Mouse (Mus musculus) neural tube, embryonic 15.5 days (tissue): Measurements from ENCODE around the gene Tanc1. TPM values are rescaled to one million over a fixed set of nuclear protein-coding genes. Genes with fewer than 3 reads are reported as not detected.

Source experiments
- ATAC-seq: fragments of 200-750 bp; cut with Nextera tagmentation; 2 replicates; pipeline ENCODE4 v1.8.0; 2017; ENCODE audit warnings: mild to moderate bottlenecking, moderate TSS enrichment, moderate library complexity; ENCODE audit not compliant: low FRiP score
- H3K27ac ChIP-seq: fragments of 300-500 bp; sonication (generic); replicated peaks from 2 replicates; pipeline ENCODE4 v1.5.1; 2015; ENCODE audit warnings: mild to moderate bottlenecking, inconsistent platforms
- H3K27me3 ChIP-seq: fragments of 300-500 bp; sonication (generic); replicated peaks from 2 replicates; pipeline ENCODE4 v1.6.1; 2015; ENCODE audit warnings: inconsistent platforms
- H3K36me3 ChIP-seq: fragments of 300-500 bp; sonication (generic); 2 replicates; pipeline ENCODE4 v1.6.1; 2015; ENCODE audit warnings: inconsistent platforms
- H3K4me1 ChIP-seq: fragments of 300-500 bp; sonication (generic); 2 replicates; pipeline ENCODE4 v1.6.1; 2015; ENCODE audit warnings: inconsistent platforms
- H3K4me2 ChIP-seq: fragments of 300-500 bp; sonication (generic); 2 replicates; pipeline ENCODE4 v1.6.1; 2015; ENCODE audit warnings: inconsistent platforms, mild to moderate bottlenecking, moderate library complexity
- H3K4me3 ChIP-seq: fragments of 300-500 bp; sonication (generic); replicated peaks from 2 replicates; pipeline ENCODE4 v1.5.1; 2015; ENCODE audit warnings: mild to moderate bottlenecking, inconsistent platforms
- H3K9ac ChIP-seq: fragments of 300-500 bp; sonication (generic); replicated peaks from 2 replicates; pipeline ENCODE4 v1.6.1; 2015; ENCODE audit warnings: mild to moderate bottlenecking, inconsistent platforms
- H3K9me3 ChIP-seq: fragments of 300-500 bp; sonication (generic); replicated peaks from 2 replicates; pipeline ENCODE4 v1.6.1; 2016; ENCODE audit warnings: inconsistent platforms
- WGBS: fragments of 180-500 bp; shearing (Covaris S2); methylation state at CpG from one replicate; pipeline ENCODE4 v1.1.7; 2015; ENCODE audit warnings: mixed read lengths; 5-methylcytosine and 5-hydroxymethylcytosine counted together
- polyA plus RNA-seq: library from polyadenylated mRNA; unstranded; fragments of >200 nt; fragmentation: Nextera tagmentation; extraction: Ambion mirVana; gene quantifications from 2 replicates; pipeline ENCODE4 v1.2.1, GENCODE M21; 2015

Tanc1 gene
- polyA plus RNA-seq, 1 experiment from 2014 or later: 8.5 TPM

DNA sequence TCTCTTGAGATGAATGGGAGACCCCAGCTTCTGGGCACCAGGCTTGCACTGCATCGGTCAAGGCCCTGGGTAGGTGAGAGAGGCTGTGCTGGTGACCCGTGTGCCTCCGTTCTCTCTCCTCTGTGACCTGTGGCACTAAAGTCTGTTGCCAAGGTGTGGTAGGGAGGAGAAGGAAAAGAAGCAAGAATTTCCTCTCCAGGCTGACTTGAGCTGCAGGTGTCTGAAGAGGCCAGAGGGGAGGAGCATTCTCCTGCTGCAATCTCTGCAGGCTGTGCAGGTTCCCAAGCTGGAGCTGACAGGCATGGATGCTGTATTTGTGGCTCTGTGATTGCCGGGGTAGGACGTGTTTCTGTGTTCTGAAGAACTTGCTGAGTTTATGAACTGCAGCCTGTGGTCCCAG lies 163.3 kb downstream of the Tanc1 start:
- H3K9me3 ChIP-seq: no peaks in the 10 kb centered on the region
- no peak overlapping the region for H3K4me2 ChIP-seq
- no peak overlapping the region for H3K9ac ChIP-seq
- H3K4me3 ChIP-seq: no peak overlapping the region
- no peak for ATAC-seq
- H3K36me3 ChIP-seq: no peaks in the 10 kb centered on the region
- H3K27ac ChIP-seq: no peak overlapping the region
- 80% methylated on average over 5 of the region's 5 CpGs for WGBS
- no peaks in the 10 kb centered on the region for H3K27me3 ChIP-seq
- H3K4me1 ChIP-seq: peaks cover 38% of the 10 kb centered on the region

DNA sequence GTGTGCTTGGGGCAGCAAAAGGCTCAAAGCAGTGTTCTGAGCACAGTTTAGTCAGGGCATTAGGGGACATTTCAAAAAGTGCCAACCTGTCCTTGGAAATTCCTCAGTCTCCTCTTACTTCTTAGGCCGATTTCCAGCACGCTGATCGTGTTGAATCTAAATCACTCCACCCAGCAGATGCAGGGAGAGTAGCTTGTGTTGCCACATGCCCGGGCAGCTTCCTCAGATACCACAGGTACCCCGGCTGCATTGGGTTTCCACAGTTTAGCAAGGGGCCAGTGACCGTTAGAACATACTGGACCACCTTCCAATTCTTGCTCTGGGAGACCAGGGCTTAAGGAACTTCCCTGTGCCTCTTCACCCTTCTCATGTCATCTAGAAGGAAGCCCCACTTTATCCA lies 164.0 kb downstream of the Tanc1 start:
- Histone ChIP-seq H3K27ac (no peak overlapping the region), H3K36me3 (no peaks in the 10 kb centered on the region), H3K4me1 (peaks cover 34% of the 10 kb centered on the region), H3K9me3 (no peaks in the 10 kb centered on the region), H3K27me3 (no peaks in the 10 kb centered on the region), H3K4me2 (no peak overlapping the region), H3K9ac (no peak overlapping the region), H3K4me3 (no peak overlapping the region)
- WGBS: 87% methylated on average over 6 of the region's 6 CpGs
- no peak for ATAC-seq

DNA sequence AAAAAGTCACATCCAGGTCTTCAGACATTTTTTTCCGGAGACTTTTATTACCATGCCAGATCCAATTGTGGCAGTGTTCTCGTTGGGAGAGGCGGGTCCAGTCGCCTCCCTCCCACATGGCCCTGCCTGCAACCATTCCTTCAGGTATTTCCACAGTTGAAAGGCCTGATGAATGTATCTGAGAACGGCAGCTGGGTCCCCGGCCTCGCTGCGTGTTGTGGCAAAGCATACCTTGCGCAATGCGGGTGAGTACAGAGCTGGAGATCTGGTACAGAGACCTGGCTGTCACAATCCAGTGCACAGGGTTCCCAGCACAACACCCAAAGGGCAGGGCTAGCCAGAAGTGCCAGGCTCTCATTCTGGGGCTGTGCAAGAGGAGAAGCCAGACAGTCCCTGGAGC lies 167.5 kb downstream of the Tanc1 start:
- Histone ChIP-seq H3K4me2 (no peak overlapping the region), H3K9ac (no peak overlapping the region), H3K4me1 (peaks cover 10% of the 10 kb centered on the region), H3K4me3 (no peak overlapping the region), H3K27me3 (no peaks in the 10 kb centered on the region), H3K27ac (no peak overlapping the region), H3K36me3 (no peaks in the 10 kb centered on the region), H3K9me3 (no peaks in the 10 kb centered on the region)
- no peak for ATAC-seq
- whole genome bisulfite sequencing: 77% methylated on average over 10 of the region's 10 CpGs

GRCm38 (mm10) chr2:59780240-59780639 lies 168.4 kb downstream of the Tanc1 start:
- WGBS: 78% methylated on average over 5 of the region's 5 CpGs
- H3K36me3 ChIP-seq: no peaks in the 10 kb centered on the region
- peaks cover 10% of the 10 kb centered on the region for H3K4me1 ChIP-seq

GRCm38 (mm10) chr2:59783055-59783831 lies 171.4 kb downstream of the Tanc1 start:
- no peaks in the 10 kb centered on the region for H3K27me3 ChIP-seq
- 0 out of 2 replicates have a peak, but pooled peaks have one; percentile 45 for ATAC-seq
- H3K4me2 ChIP-seq: no peak overlapping the region
- 64% methylated on average over 12 of the region's 12 CpGs for WGBS
- H3K9me3 ChIP-seq: no peaks in the 10 kb centered on the region
- H3K9ac ChIP-seq: no peak overlapping the region
- peaks cover 13% of the 10 kb centered on the region for H3K4me1 ChIP-seq
- no peaks in the 10 kb centered on the region for H3K36me3 ChIP-seq
- no peak overlapping the region for H3K4me3 ChIP-seq
- no peak overlapping the region for H3K27ac ChIP-seq

More at GRCm38 (mm10) chr2:59780240-59780639, 168.4 kb downstream of the Tanc1 start:
- Histone ChIP-seq H3K27ac (no peak overlapping the region), H3K9me3 (no peaks in the 10 kb centered on the region), H3K4me2 (no peak overlapping the region), H3K27me3 (no peaks in the 10 kb centered on the region), H3K9ac (no peak overlapping the region), H3K4me3 (no peak overlapping the region)
- ATAC-seq: no peak

GRCm38 (mm10) chr2:59783832-59784627 lies 172.2 kb downstream of the Tanc1 start:
- no peak overlapping the region for H3K4me3 ChIP-seq
- WGBS: 95% methylated on average over 12 of the region's 12 CpGs
- H3K27ac ChIP-seq: no peak overlapping the region
- H3K9ac ChIP-seq: no peak overlapping the region
- H3K9me3 ChIP-seq: no peaks in the 10 kb centered on the region
- H3K4me2 ChIP-seq: no peak overlapping the region
- H3K4me1 ChIP-seq: peaks cover 10% of the 10 kb centered on the region
- H3K27me3 ChIP-seq: no peaks in the 10 kb centered on the region
- ATAC-seq: 0 out of 2 replicates have a peak, but pooled peaks have one; percentile 10
- H3K36me3 ChIP-seq: no peaks in the 10 kb centered on the region

DNA sequence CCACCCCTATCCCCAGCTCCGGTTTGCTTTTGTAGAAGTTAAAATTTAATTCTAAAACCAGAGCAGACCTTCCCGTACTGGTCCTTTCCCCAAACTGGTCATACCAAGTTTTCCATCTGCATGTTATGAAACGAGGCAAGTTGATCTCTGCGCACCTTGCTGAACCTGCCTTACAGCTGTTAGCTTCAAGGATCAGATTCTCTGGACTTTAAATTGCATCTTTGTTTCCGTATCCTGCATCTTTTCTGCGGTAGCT lies 172.7 kb downstream of the Tanc1 start:
- Histone ChIP-seq H3K36me3 (no peaks in the 10 kb centered on the region), H3K4me3 (no peak overlapping the region), H3K9me3 (no peaks in the 10 kb centered on the region), H3K4me2 (no peak overlapping the region), H3K27ac (no peak overlapping the region), H3K4me1 (peaks cover 5% of the 10 kb centered on the region), H3K9ac (no peak overlapping the region), H3K27me3 (no peaks in the 10 kb centered on the region)
- ATAC-seq: no peak
- WGBS: 86% methylated on average over 6 of the region's 6 CpGs

DNA sequence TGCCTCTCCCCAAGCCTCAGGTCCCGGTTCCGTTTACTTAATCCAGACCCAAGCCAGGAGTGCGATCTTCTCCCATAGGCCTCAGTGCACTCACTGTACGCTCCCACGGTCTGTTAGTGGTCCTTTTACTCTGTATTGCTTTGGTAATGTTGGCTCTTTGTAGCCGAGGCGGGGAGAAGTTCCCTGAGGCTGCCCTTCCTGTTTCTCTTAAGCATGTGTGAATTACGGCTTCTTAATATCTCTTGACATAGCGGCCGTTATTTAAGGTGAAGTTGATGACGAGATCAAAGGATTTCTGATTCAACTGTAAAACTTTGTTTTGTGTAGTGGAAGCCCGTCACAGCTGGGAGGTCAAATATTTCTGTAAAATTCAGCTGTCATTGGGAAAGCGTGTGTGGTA lies 173.8 kb downstream of the Tanc1 start:
- no peaks in the 10 kb centered on the region for H3K27me3 ChIP-seq
- no peak overlapping the region for H3K27ac ChIP-seq
- no peaks in the 10 kb centered on the region for H3K9me3 ChIP-seq
- 76% methylated on average over 13 of the region's 13 CpGs for WGBS
- H3K9ac ChIP-seq: no peak overlapping the region
- H3K4me1 ChIP-seq: 0 out of 2 replicates have a peak, but pooled peaks cover 3% of the 10 kb centered on the region
- H3K36me3 ChIP-seq: no peaks in the 10 kb centered on the region
- no peak for ATAC-seq
- no peak overlapping the region for H3K4me3 ChIP-seq
- H3K4me2 ChIP-seq: no peak overlapping the region

GRCm38 (mm10) chr2:59788704-59789500 lies 177.1 kb downstream of the Tanc1 start:
- no peaks in the 10 kb centered on the region for H3K9me3 ChIP-seq
- ATAC-seq: no peak
- 67% methylated on average over 7 of the region's 7 CpGs for WGBS
- H3K9ac ChIP-seq: no peak overlapping the region
- H3K4me1 ChIP-seq: 0 out of 2 replicates have a peak, but pooled peaks cover 6% of the 10 kb centered on the region
- H3K36me3 ChIP-seq: no peaks in the 10 kb centered on the region
- no peak overlapping the region for H3K4me3 ChIP-seq
- no peak overlapping the region for H3K27ac ChIP-seq
- H3K4me2 ChIP-seq: no peak overlapping the region
- no peaks in the 10 kb centered on the region for H3K27me3 ChIP-seq

- Histone ChIP-seq H3K4me3 (no peak overlapping the region), H3K4me1 (0 out of 2 replicates have a peak, but pooled peaks cover 2% of the 10 kb centered on the region), H3K27me3 (no peaks in the 10 kb centered on the region), H3K9me3 (no peaks in the 10 kb centered on the region), H3K9ac (no peak overlapping the region), H3K4me2 (no peak overlapping the region), H3K27ac (no peak overlapping the region), H3K36me3 (no peaks in the 10 kb centered on the region)
- no peak for ATAC-seq
- 88% methylated on average over 8 of the region's 8 CpGs for WGBS
Measured at GRCm38 (mm10) chr2:59791596-59791995, 179.8 kb downstream of the Tanc1 start.

GRCm38 (mm10) chr2:59793337-59793736 lies 181.5 kb downstream of the Tanc1 start:
- Histone ChIP-seq H3K4me2 (no peak overlapping the region), H3K27ac (no peak overlapping the region), H3K36me3 (no peaks in the 10 kb centered on the region), H3K4me1 (0 out of 2 replicates have a peak, but pooled peaks cover 2% of the 10 kb centered on the region), H3K4me3 (no peak overlapping the region), H3K9ac (no peak overlapping the region), H3K9me3 (no peaks in the 10 kb centered on the region), H3K27me3 (no peaks in the 10 kb centered on the region)
- 85% methylated on average over 9 of the region's 9 CpGs for WGBS
- no peak for ATAC-seq
